Mouse (Mus musculus) CD8-positive naive resting alpha-beta T cell, adult 57 days (primary cell): ENCODE results near the gene Ccnl2. TPM values are rescaled to one million over a fixed set of nuclear protein-coding genes. Genes with fewer than 3 reads are reported as not detected.

ENCODE experiments used
- total RNA-seq: library from RNA; stranded (reverse); gene quantifications from one replicate; pipeline ENCODE4 v1.2.4, GENCODE M21; 2023

Gene Ccnl2
- 224 TPM for total RNA-seq

GRCm38 (mm10) chr4:155811929-155812664 lies at the start of gene Ccnl2:
Gene Ccnl2, plus strand, starts transcription at chr4:155812489.

GRCm38 (mm10) chr4:155774280-155774754 lies 38.0 kb upstream of the Ccnl2 start, which contains the start of gene Vwa1:
Gene Vwa1, minus strand, starts transcription at chr4:155774698.

GRCm38 (mm10) chr4:155785819-155786218 lies 26.5 kb upstream of the Ccnl2 start, which contains the start of gene Tmem88b:
Gene Tmem88b, minus strand, starts transcription at chr4:155785874.

GRCm38 (mm10) chr4:155790021-155790489 lies 22.2 kb upstream of the Ccnl2 start, which contains the start of gene Ankrd65:
Gene Ankrd65, plus strand, starts transcription at chr4:155790439.

GRCm38 (mm10) chr4:155802741-155803339 lies 9.4 kb upstream of the Ccnl2 start, which contains the start of gene Mrpl20:
Gene Mrpl20, plus strand, starts transcription at chr4:155802878.

GRCm38 (mm10) chr4:155831205-155831766 lies 19.0 kb downstream of the Ccnl2 start, which contains the start of gene Aurkaip1:
Gene Aurkaip1, plus strand, starts transcription at chr4:155831272.

GRCm38 (mm10) chr4:155839483-155839910 lies 27.2 kb downstream of the Ccnl2 start, which contains the start of gene Mxra8:
Gene Mxra8, plus strand, starts transcription at chr4:155839680.

GRCm38 (mm10) chr4:155846871-155847578 lies 34.7 kb downstream of the Ccnl2 start, which contains the start of gene Dvl1:
Gene Dvl1, plus strand, starts transcription at chr4:155847402.

GRCm38 (mm10) chr4:155863001-155863400 lies 50.7 kb downstream of the Ccnl2 start, which contains the start of gene Tas1r3:
Gene Tas1r3, minus strand, starts transcription at chr4:155863362.

GRCm38 (mm10) chr4:155869317-155870033 lies 57.2 kb downstream of the Ccnl2 start, which contains the start of the genes Cptp and Ints11:
Gene Cptp, minus strand, starts transcription at chr4:155869440.
Gene Ints11, plus strand, starts transcription at chr4:155869546.

Other genes starting within 250 kb of the Ccnl2 start
- 32.1 TPM for gene Slc35e2, start 211.1 kb upstream of the Ccnl2 start, total RNA-seq
- 173 TPM for gene Cdk11b, start 187.6 kb upstream of the Ccnl2 start, total RNA-seq
- not detected for gene Gm10563, start 167.1 kb upstream of the Ccnl2 start, total RNA-seq
- gene Mmp23, start 159.1 kb upstream of the Ccnl2 start, total RNA-seq = not detected
- 43.4 TPM for gene Mib2, start 143.3 kb upstream of the Ccnl2 start, total RNA-seq
- 6.3 TPM for gene Fndc10, start 118.1 kb upstream of the Ccnl2 start, total RNA-seq
- 66.8 TPM for gene Ssu72, start 107.7 kb upstream of the Ccnl2 start, total RNA-seq
- gene Tmem240, start 77.7 kb upstream of the Ccnl2 start, total RNA-seq = 0.46 TPM
- 54.1 TPM for gene Atad3a, start 51.4 kb upstream of the Ccnl2 start, total RNA-seq
- not detected for gene Vwa1, start 37.8 kb upstream of the Ccnl2 start, total RNA-seq
- gene Tmem88b, start 26.6 kb upstream of the Ccnl2 start, total RNA-seq = not detected
- not detected for gene Ankrd65, start 22.1 kb upstream of the Ccnl2 start, total RNA-seq
- 42.1 TPM for gene Mrpl20, start 9.6 kb upstream of the Ccnl2 start, total RNA-seq
- gene Aurkaip1, start 18.8 kb downstream of the Ccnl2 start, total RNA-seq = 77.3 TPM
- 2.2 TPM for gene Mxra8, start 27.2 kb downstream of the Ccnl2 start, total RNA-seq
- gene Dvl1, start 34.9 kb downstream of the Ccnl2 start, total RNA-seq = 65.7 TPM
- 1.3 TPM for gene Tas1r3, start 50.9 kb downstream of the Ccnl2 start, total RNA-seq
- gene Cptp, start 57.0 kb downstream of the Ccnl2 start, total RNA-seq = 16.1 TPM
- gene Ints11, start 57.1 kb downstream of the Ccnl2 start, total RNA-seq = 63.0 TPM
- 46.0 TPM for gene Pusl1, start 79.3 kb downstream of the Ccnl2 start, total RNA-seq
- 48.0 TPM for gene Acap3, start 79.3 kb downstream of the Ccnl2 start, total RNA-seq
- gene Ube2j2, start 131.3 kb downstream of the Ccnl2 start, total RNA-seq = 114 TPM
- 3.1 TPM for gene C1qtnf12, start 149.8 kb downstream of the Ccnl2 start, total RNA-seq
- gene B3galt6, start 180.2 kb downstream of the Ccnl2 start, total RNA-seq = 2.8 TPM
- 167 TPM for gene Sdf4, start 180.4 kb downstream of the Ccnl2 start, total RNA-seq
- 15.7 TPM for gene Tnfrsf4, start 201.4 kb downstream of the Ccnl2 start, total RNA-seq
- 28.4 TPM for gene Tnfrsf18, start 213.7 kb downstream of the Ccnl2 start, total RNA-seq
- gene Ttll10, start 246.9 kb downstream of the Ccnl2 start, total RNA-seq = not detected